Mouse (Mus musculus): ENCODE measurements around the gene Gjc2.

DNA sequence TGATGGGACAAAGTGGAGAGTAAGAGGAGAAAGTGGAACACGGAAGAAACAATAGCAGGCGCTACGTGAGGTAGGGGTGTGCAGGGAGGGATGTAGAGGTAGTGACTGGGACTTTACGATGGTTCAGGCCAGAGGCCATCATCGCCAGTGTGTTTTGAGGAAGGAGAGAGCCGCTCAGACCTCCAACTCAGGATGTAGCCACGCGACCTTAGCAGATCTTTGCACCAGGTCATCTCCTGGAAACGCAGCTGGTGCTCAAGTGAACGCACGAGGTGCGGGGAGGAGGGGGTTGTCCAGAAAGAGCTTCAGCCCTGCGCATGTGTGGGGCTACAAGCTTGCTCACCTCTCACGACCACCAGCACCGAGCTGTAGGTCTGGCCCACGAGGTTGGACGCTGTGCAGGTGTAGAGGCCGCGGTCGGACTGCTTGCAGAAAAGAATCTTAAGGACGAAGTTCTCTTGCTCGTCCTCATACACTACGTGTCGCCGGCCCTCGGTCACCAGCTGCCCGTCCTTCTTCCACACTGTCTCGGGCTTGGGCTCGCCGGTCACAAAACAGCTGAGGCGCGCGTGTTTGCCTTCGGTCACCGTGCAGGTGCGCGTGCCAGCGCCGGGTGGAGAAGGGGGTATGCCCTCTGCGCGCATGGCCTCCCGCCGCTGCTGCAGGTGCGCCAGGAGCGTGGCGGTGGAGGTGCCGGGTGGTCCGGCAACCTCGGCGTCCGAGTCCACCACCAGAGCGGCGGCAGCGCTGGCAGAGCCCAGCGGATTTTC is 47.8 kb downstream of the Gjc2 start:
- no peak for TF ChIP-seq CTCF (IDR thresholded peaks at IDR 0.05; ENCODE audit: low read depth)
- TF ChIP-seq EP300 (optimal IDR thresholded peaks at IDR 0.05) = no peak
